Comparison of ENCODE assay signal across 29 mouse cellular contexts in genomic region chr1:132003111-132003510, GRCm38 (mm10). TPM values are rescaled to one million over a fixed set of nuclear protein-coding genes. Genes with fewer than 3 reads are reported as not detected.
DNase-seq lines count a peak whose midpoint lies in the region; ATAC-seq and TF ChIP-seq lines count a peak whose summit lies in the region.
"Had no signal": no experiment of that assay in that cellular context is flagged by ENCODE, and none has a peak within 500 bp of the region (broad histone marks: within the 10 kb centered on the region; RNA-seq: fewer than 3 reads in every experiment).

No protein-coding gene starts in this region.

- peaks cover 4% of the 10 kb centered on the region; the same call in 1 of the 2 replicates for H3K4me1 ChIP-seq in heart, postnatal 0 days (ENCODE audit: control insufficient read depth, insufficient read depth)
- peaks cover 3% of the 10 kb centered on the region for H3K4me1 ChIP-seq in heart, embryonic 11.5 days (ENCODE audit: control insufficient read depth, insufficient read depth, low read length)
- H3K4me1 ChIP-seq in lung, embryonic 15.5 days, result peaks cover 11% of the 10 kb centered on the region
- peaks cover 5% of the 10 kb centered on the region for H3K4me1 ChIP-seq in lung, adult 2 months (ENCODE audit: control insufficient read depth, insufficient read depth, low read length)
- H3K4me1 ChIP-seq in brown adipose tissue, adult 24 weeks (ENCODE audit: control insufficient read depth, insufficient read depth, insufficient read length, low read length), result peaks cover 17% of the 10 kb centered on the region

- H3K4me3 ChIP-seq in heart, postnatal 0 days (ENCODE audit: low read depth, low read length), result no peak overlapping the region
- H3K4me3 ChIP-seq in heart, embryonic 11.5 days (ENCODE audit: low read depth, low read length), result no peak overlapping the region
- H3K4me3 ChIP-seq in lung, embryonic 15.5 days, result no peak overlapping the region
- no peak overlapping the region for H3K4me3 ChIP-seq in lung, adult 2 months (replicated peaks; ENCODE audit: extremely low read depth, low read depth, low read length)
- H3K4me3 ChIP-seq in brown adipose tissue, adult 24 weeks (ENCODE audit: insufficient read depth, low read depth, low read length), result no peak overlapping the region
- H3K4me3 ChIP-seq: embryonic facial prominence, embryonic 12.5 days; forebrain, embryonic 10.5 days; forebrain, embryonic 15.5 days; heart, embryonic 12.5 days; hindbrain, embryonic 10.5 days had no signal

- H3K9ac ChIP-seq in heart, postnatal 0 days (replicated peaks; ENCODE audit: low read depth, low read length), result no peak overlapping the region
- no peak overlapping the region for H3K9ac ChIP-seq in heart, embryonic 11.5 days (ENCODE audit: low read depth, low read length)
- H3K9ac ChIP-seq in lung, embryonic 15.5 days, result no peak overlapping the region
- H3K9ac ChIP-seq: embryonic facial prominence, embryonic 12.5 days; forebrain, embryonic 15.5 days; heart, embryonic 12.5 days had no signal

- no peak overlapping the region for H3K4me2 ChIP-seq in heart, postnatal 0 days (ENCODE audit: low read depth, low read length)
- H3K4me2 ChIP-seq in heart, embryonic 11.5 days, result no peak overlapping the region
- no peak overlapping the region for H3K4me2 ChIP-seq in lung, embryonic 15.5 days
- H3K4me2 ChIP-seq: embryonic facial prominence, embryonic 12.5 days; forebrain, embryonic 15.5 days; heart, embryonic 12.5 days had no signal

- ATAC-seq in heart, postnatal 0 days (ENCODE audit: insufficient read depth, low read depth), result no peak
- no peak for ATAC-seq in heart, embryonic 11.5 days (replicated peaks; ENCODE audit: insufficient number of reproducible peaks, low FRiP score, low TSS enrichment)
- ATAC-seq in lung, embryonic 15.5 days (ENCODE audit: borderline replicate concordance, extremely low read depth, low FRiP score, low TSS enrichment), result no peak
- ATAC-seq: activated CD4-positive, CD25-positive, alpha-beta regulatory T cell, adult 4 months; CD4-positive, CD25-positive, alpha-beta regulatory T cell, adult 4 months; forebrain, embryonic 15.5 days; hindbrain, embryonic 16.5 days; midbrain, embryonic 16.5 days had no signal

- H3K36me3 ChIP-seq in heart, postnatal 0 days (replicated peaks; ENCODE audit: control insufficient read depth, insufficient read depth, low read length), result no peaks in the 10 kb centered on the region
- no peaks in the 10 kb centered on the region for H3K36me3 ChIP-seq in heart, embryonic 11.5 days (ENCODE audit: control insufficient read depth, insufficient read depth, low read length)
- H3K36me3 ChIP-seq in lung, embryonic 15.5 days, result no peaks in the 10 kb centered on the region
- H3K36me3 ChIP-seq: embryonic facial prominence, embryonic 12.5 days; forebrain, embryonic 10.5 days; forebrain, embryonic 15.5 days; heart, embryonic 12.5 days; hindbrain, embryonic 10.5 days had no signal

- TF ChIP-seq POLR2A in lung, adult 2 months (IDR thresholded peaks at IDR 0.05; ENCODE audit: borderline replicate concordance, extremely low read depth, low read depth, low read length), result no peak

- WGBS in heart, postnatal 0 days, result 52% methylated on average over 2 of the region's 2 CpGs
- 48% methylated on average over 2 of the region's 2 CpGs for WGBS in heart, embryonic 11.5 days (ENCODE audit: insufficient replicate concordance)
- 56% methylated on average over 2 of the region's 2 CpGs for WGBS in lung, embryonic 15.5 days
- 77% methylated on average over 2 of the region's 2 CpGs for WGBS in lung, adult 2 months

- H3K9me3 ChIP-seq in heart, postnatal 0 days (replicated peaks; ENCODE audit: control insufficient read depth, low read length), result no peaks in the 10 kb centered on the region
- H3K9me3 ChIP-seq in heart, embryonic 11.5 days (replicated peaks; ENCODE audit: control insufficient read depth, low read length), result no peaks in the 10 kb centered on the region
- no peaks in the 10 kb centered on the region; the same call in 1 of the 2 replicates for H3K9me3 ChIP-seq in lung, embryonic 15.5 days
- H3K9me3 ChIP-seq: embryonic facial prominence, embryonic 12.5 days; forebrain, embryonic 10.5 days; forebrain, embryonic 15.5 days; heart, embryonic 12.5 days; hindbrain, embryonic 10.5 days had no signal

- H3K27ac ChIP-seq in heart, postnatal 0 days (ENCODE audit: low read depth), result peak overlapping the region; percentile 36
- H3K27ac ChIP-seq in heart, embryonic 11.5 days (ENCODE audit: low read depth, low read length), result no peak overlapping the region
- H3K27ac ChIP-seq in lung, embryonic 15.5 days, result 0 out of 2 replicates have a peak overlapping the region, but pooled peaks have one; percentile 50
- H3K27ac ChIP-seq in brown adipose tissue, adult 24 weeks (replicated peaks; ENCODE audit: low read depth, low read length), result peak overlapping the region; percentile 71
- H3K27ac ChIP-seq: embryonic facial prominence, embryonic 12.5 days; forebrain, embryonic 10.5 days; forebrain, embryonic 15.5 days; hindbrain, embryonic 10.5 days; kidney, postnatal 0 days had no signal

- no peak for TF ChIP-seq EP300 in heart, postnatal 0 days (IDR thresholded peaks at IDR 0.05; ENCODE audit: low read depth)

- no peaks in the 10 kb centered on the region for H3K27me3 ChIP-seq in heart, postnatal 0 days (ENCODE audit: control insufficient read depth, insufficient read depth, low read length)
- no peaks in the 10 kb centered on the region for H3K27me3 ChIP-seq in heart, embryonic 11.5 days (ENCODE audit: control insufficient read depth, insufficient read depth, low read length)
- no peaks in the 10 kb centered on the region for H3K27me3 ChIP-seq in lung, embryonic 15.5 days
- H3K27me3 ChIP-seq: embryonic facial prominence, embryonic 12.5 days; forebrain, embryonic 15.5 days; heart, embryonic 12.5 days had no signal

- DNase-seq in heart, adult 11 months, result peak; percentile 87
- DNase-seq in heart, postnatal 4 days, result no peak
- no peak for DNase-seq in heart, postnatal 0 days (ENCODE audit: low spot score)
- no peak for DNase-seq in lung, adult 2 months
- DNase-seq in cerebellum, adult 11 months, result no peak
- DNase-seq: adrenal gland, adult 2 months; adrenal gland, postnatal 36 days; cerebellum, adult 9-10 months; cerebellum, postnatal 36 days; kidney, adult 18-20 months; kidney, postnatal 4 days; liver; lung, postnatal 10 days; right cerebral cortex, postnatal 25 days; thymus, postnatal 14 days had no signal

- TF ChIP-seq CTCF in heart, postnatal 0 days (IDR thresholded peaks at IDR 0.05; ENCODE audit: low read depth), result no peak
- no peak for TF ChIP-seq CTCF in lung, adult 2 months (IDR thresholded peaks at IDR 0.05; ENCODE audit: insufficient read depth, low read length)

RNA-seq across cellular contexts. Expression of gene Elk4, which starts 4.3 kb away (rescaled TPM):
- 100 to 1,000 TPM; 104 to 110 TPM for total RNA-seq in heart, postnatal 4 days (2021)
- 32.9 and 35.3 TPM in 2 replicates for total RNA-seq in heart, postnatal 0 days (2014; rRNA removed; ENCODE audit: low replicate concordance)
- 10.5 and 13.3 TPM in 2 replicates for polyA plus RNA-seq in heart, postnatal 0 days (2015; fragmentation: Nextera tagmentation; extraction: Ambion mirVana)
- 18.0 and 21.0 TPM in 2 replicates for polyA plus RNA-seq in heart, embryonic 11.5 days (2014; fragmentation: Nextera tagmentation; extraction: Ambion mirVana)
- polyA plus RNA-seq in lung, embryonic 15.5 days (2015; fragmentation: Nextera tagmentation; extraction: Ambion mirVana), result 24.2 and 28.6 TPM in 2 replicates
- polyA plus RNA-seq in lung, adult 2 months (2012; rRNA removed), result 27.0 and 39.9 TPM in 2 replicates
- 38.8 and 47.3 TPM in 2 replicates for polyA plus RNA-seq in brown adipose tissue, adult 24 weeks (2012; ENCODE audit: insufficient read depth, insufficient read length, missing spikeins)

RNA-seq across cellular contexts. Expression of gene Slc45a3, which starts 40.3 kb away (rescaled TPM):
- 1 to 10 TPM; 2.1 to 2.3 TPM for total RNA-seq in heart, postnatal 4 days (2021)
- total RNA-seq in heart, postnatal 0 days (2014; rRNA removed; ENCODE audit: low replicate concordance), result 9.5 and 23.6 TPM in 2 replicates
- 2.6 and 2.8 TPM in 2 replicates for polyA plus RNA-seq in heart, postnatal 0 days (2015; fragmentation: Nextera tagmentation; extraction: Ambion mirVana)
- 0.93 and 1.3 TPM in 2 replicates for polyA plus RNA-seq in heart, embryonic 11.5 days (2014; fragmentation: Nextera tagmentation; extraction: Ambion mirVana)
- 2.3 and 2.7 TPM in 2 replicates for polyA plus RNA-seq in lung, embryonic 15.5 days (2015; fragmentation: Nextera tagmentation; extraction: Ambion mirVana)
- 14.0 and 14.2 TPM in 2 replicates for polyA plus RNA-seq in lung, adult 2 months (2012; rRNA removed)
- 0.44 TPM in 1 of 2 replicates, not detected in the other for polyA plus RNA-seq in brown adipose tissue, adult 24 weeks (2012; ENCODE audit: insufficient read depth, insufficient read length, missing spikeins)
- total RNA-seq: neutrophil, adult 5-6 weeks had no signal
- polyA plus RNA-seq: activated CD4-positive, CD25-positive, alpha-beta regulatory T cell, adult 4 months had no signal
